Mouse (Mus musculus) midbrain, embryonic 14.5 days (tissue): ENCODE measurements around the gene Tmub1. TPM values are rescaled to one million over a fixed set of nuclear protein-coding genes. Genes with fewer than 3 reads are reported as not detected.

Experiments used
- ATAC-seq: fragments of 200-750 bp; cut with Nextera tagmentation; 2 replicates; pipeline ENCODE4 v1.8.0; 2017; ENCODE audit warnings: moderate number of reproducible peaks, moderate library complexity; ENCODE audit not compliant: low FRiP score, low TSS enrichment
- DNase-seq: peaks from one replicate; pipeline ENCODE4 v3.0.0-alpha.2; 2015
- H3K27ac ChIP-seq: fragments of 300-500 bp; sonication (generic); replicated peaks from 2 replicates; pipeline ENCODE4 v1.5.1; 2014; ENCODE audit warnings: mild to moderate bottlenecking, low read depth, low read length, moderate library complexity
- H3K27me3 ChIP-seq: fragments of 300-500 bp; sonication (generic); 2 replicates; pipeline ENCODE4 v1.6.1; 2014; ENCODE audit warnings: low read length, control low read depth, mixed read lengths; ENCODE audit not compliant: control insufficient read depth, insufficient read depth
- H3K36me3 ChIP-seq: fragments of 300-500 bp; sonication (generic); 2 replicates; pipeline ENCODE4 v1.6.1; 2014; ENCODE audit warnings: low read length, control low read depth; ENCODE audit not compliant: control insufficient read depth, insufficient read depth
- H3K4me1 ChIP-seq: fragments of 300-500 bp; sonication (generic); 2 replicates; pipeline ENCODE4 v1.6.1; 2014; ENCODE audit warnings: mild to moderate bottlenecking, antibody characterized with exemption, low read length, control low read depth; ENCODE audit not compliant: control insufficient read depth, insufficient read depth
- H3K4me2 ChIP-seq: fragments of 300-500 bp; sonication (generic); 2 replicates; pipeline ENCODE4 v1.6.1; 2014; ENCODE audit warnings: mild to moderate bottlenecking, low read length, moderate library complexity
- H3K4me3 ChIP-seq: fragments of 300-500 bp; sonication (generic); replicated peaks from 2 replicates; pipeline ENCODE4 v1.5.1; 2014; ENCODE audit warnings: low read depth, low read length
- H3K9ac ChIP-seq: fragments of 300-500 bp; sonication (generic); replicated peaks from 2 replicates; pipeline ENCODE4 v1.6.1; 2014; ENCODE audit warnings: mild to moderate bottlenecking, low read length, moderate library complexity
- H3K9me3 ChIP-seq: fragments of 300-500 bp; sonication (generic); 2 replicates; pipeline ENCODE4 v1.6.1; 2016; ENCODE audit warnings: low read length, control low read depth, mixed read lengths; ENCODE audit not compliant: control insufficient read depth
- whole genome bisulfite sequencing: fragments of 180-500 bp; shearing (Covaris S2); extraction: QIAGEN DNeasy Blood & Tissue Kit; methylation state at CpG from one replicate; pipeline ENCODE4 v1.1.7; 2014; 5-methylcytosine and 5-hydroxymethylcytosine counted together
- polyA plus RNA-seq: library from polyadenylated mRNA; unstranded; fragments of >200 nt; fragmentation: Nextera tagmentation; extraction: Ambion mirVana; gene quantifications from 2 replicates; pipeline ENCODE4 v1.2.1, GENCODE M21; 2014

The Tmub1 gene
- polyA plus RNA-seq, 1 experiment from 2014 or later, result 51.0 TPM

DNA sequence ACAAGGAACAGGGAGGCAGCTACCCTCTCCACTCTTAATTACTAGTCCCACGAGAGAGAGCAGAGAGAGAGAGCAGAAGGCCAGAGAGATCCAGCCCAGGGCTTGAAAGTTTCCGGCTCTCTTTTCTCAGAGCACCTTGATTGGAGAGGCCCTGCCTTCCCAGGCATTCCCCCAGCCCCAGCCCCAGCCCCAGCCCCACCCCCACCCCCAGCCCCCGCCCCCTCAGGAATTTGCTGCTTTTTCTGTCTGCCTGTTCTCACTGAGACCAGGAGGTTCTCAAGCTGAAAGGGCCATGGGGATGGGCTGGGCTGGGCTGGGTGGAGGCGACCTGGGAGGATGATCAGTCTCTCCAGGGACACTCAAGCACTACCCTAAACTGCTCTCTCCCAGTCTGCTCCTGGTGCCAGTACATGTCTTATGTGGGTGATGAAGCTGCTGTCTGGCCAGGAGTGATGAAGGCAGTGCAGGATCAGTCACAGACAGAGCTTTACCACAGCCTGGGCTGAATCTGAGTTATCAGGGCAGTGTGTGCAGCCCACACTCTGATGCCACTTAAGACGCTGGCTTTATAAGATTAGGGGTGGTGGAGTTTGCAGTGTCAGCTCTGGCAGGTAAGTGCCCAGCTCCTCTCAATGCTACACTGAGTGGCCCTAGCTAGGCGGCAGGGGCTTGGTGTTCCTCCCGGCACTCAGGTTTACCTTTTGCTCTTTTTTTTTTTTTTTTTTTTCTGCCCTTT is 25.4 kb upstream of the Tmub1 start:
- ATAC-seq (no peak), DNase-seq (no peak)
- Histone ChIP-seq H3K4me1 (peaks cover 15% of the 10 kb centered on the region), H3K36me3 (peaks cover 20% of the 10 kb centered on the region), H3K9ac (no peak overlapping the region), H3K4me3 (no peak overlapping the region), H3K4me2 (no peak overlapping the region), H3K27me3 (peaks cover 19% of the 10 kb centered on the region; the same call in 1 of the 2 replicates), H3K9me3 (no peaks in the 10 kb centered on the region), H3K27ac (no peak overlapping the region)
- 27% methylated on average over 7 of the region's 7 CpGs for WGBS

GRCm38 (mm10) chr5:24470600-24470999 is 22.9 kb upstream of the Tmub1 start:
- no peak overlapping the region for H3K9ac ChIP-seq
- no peak overlapping the region for H3K27ac ChIP-seq
- no peaks in the 10 kb centered on the region for H3K36me3 ChIP-seq
- H3K9me3 ChIP-seq, result no peaks in the 10 kb centered on the region
- no peak overlapping the region for H3K4me2 ChIP-seq
- DNase-seq (peak; percentile 93), ATAC-seq (peak; percentile 59; the same call in 1 of the 2 replicates)
- no peak overlapping the region for H3K4me3 ChIP-seq
- WGBS, result 9% methylated on average over 5 of the region's 5 CpGs
- peaks cover 19% of the 10 kb centered on the region; the same call in 1 of the 2 replicates for H3K27me3 ChIP-seq
- H3K4me1 ChIP-seq, result peaks cover 23% of the 10 kb centered on the region

DNA sequence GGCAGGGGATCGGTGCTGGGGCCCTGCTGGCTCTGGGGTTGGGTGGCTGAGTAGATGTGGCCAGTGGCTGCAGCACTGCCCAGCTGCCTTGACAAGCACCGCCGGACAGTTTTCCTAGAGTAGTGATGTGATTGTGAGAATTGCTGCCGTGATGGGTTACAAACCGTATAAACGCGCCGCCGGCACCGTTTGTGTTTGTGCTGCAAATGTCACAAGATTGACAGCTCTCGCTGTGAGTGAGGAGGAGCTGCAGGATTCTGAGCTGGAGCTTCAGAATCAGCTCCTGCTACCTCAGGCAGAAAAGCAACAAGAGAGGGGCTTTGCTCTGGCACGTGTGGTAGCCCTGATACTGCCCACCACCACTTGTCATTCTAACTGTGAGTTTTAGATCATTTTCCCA is 19.1 kb upstream of the Tmub1 start:
- DNase-seq (peak; percentile 65), ATAC-seq (no peak)
- H3K4me2 ChIP-seq, result no peak overlapping the region
- H3K36me3 ChIP-seq, result no peaks in the 10 kb centered on the region
- peak overlapping the region; percentile 36; the same call in 1 of the 2 replicates for H3K9ac ChIP-seq
- no peak overlapping the region for H3K4me3 ChIP-seq
- H3K4me1 ChIP-seq, result 0 out of 2 replicates have a peak, but pooled peaks cover 8% of the 10 kb centered on the region
- H3K27me3 ChIP-seq, result no peaks in the 10 kb centered on the region
- WGBS, result 15% methylated on average over 12 of the region's 12 CpGs
- H3K27ac ChIP-seq, result peak overlapping the region; percentile 55; the same call in 1 of the 2 replicates
- H3K9me3 ChIP-seq, result no peaks in the 10 kb centered on the region

DNA sequence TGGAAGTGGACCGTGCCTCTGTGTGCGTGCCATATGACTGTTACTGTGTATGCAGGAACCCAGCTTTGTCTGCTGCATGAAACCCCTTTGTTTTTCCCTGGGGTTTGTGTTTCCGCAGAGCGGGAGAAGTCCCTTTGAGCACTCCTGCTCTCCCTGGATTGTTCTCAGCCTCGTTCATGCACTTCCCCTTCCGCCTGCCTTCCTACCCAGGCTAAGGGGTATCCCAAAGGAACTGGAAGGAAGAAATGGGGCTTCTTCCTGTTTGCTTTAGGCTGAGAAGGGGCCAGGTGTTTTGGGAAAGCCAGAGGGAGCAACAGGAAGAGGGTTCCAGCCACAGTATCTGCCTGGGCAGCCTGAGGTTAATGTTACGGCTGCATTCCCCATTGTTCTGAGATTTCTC is 8.0 kb upstream of the Tmub1 start:
- Histone ChIP-seq H3K4me3 (0 out of 2 replicates have a peak overlapping the region, but pooled peaks have one; percentile 2), H3K9me3 (no peaks in the 10 kb centered on the region), H3K36me3 (0 out of 2 replicates have a peak, but pooled peaks cover 3% of the 10 kb centered on the region), H3K27me3 (no peaks in the 10 kb centered on the region), H3K9ac (peak overlapping the region; percentile 13), H3K27ac (0 out of 2 replicates have a peak overlapping the region, but pooled peaks have one; percentile 6), H3K4me2 (peak overlapping the region; percentile 88), H3K4me1 (peaks cover 39% of the 10 kb centered on the region)
- no peak for DNase-seq
- WGBS, result 51% methylated on average over 7 of the region's 7 CpGs
- ATAC-seq, result no peak

GRCm38 (mm10) chr5:24455076-24455475 is 7.4 kb upstream of the Tmub1 start:
- no peak for ATAC-seq
- H3K4me3 ChIP-seq, result no peak overlapping the region
- peak overlapping the region; percentile 13 for H3K9ac ChIP-seq
- DNase-seq, result no peak
- WGBS, result 65% methylated on average over 3 of the region's 3 CpGs
- no peaks in the 10 kb centered on the region for H3K27me3 ChIP-seq
- H3K27ac ChIP-seq, result 0 out of 2 replicates have a peak overlapping the region, but pooled peaks have one; percentile 6
- H3K36me3 ChIP-seq, result no peaks in the 10 kb centered on the region
- peak overlapping the region; percentile 88 for H3K4me2 ChIP-seq
- H3K4me1 ChIP-seq, result peaks cover 39% of the 10 kb centered on the region
- no peaks in the 10 kb centered on the region for H3K9me3 ChIP-seq

GRCm38 (mm10) chr5:24453985-24454303 is 6.3 kb upstream of the Tmub1 start:
- Histone ChIP-seq H3K4me3 (peak overlapping the region; percentile 85), H3K9me3 (no peaks in the 10 kb centered on the region), H3K4me2 (peak overlapping the region; percentile 88), H3K36me3 (no peaks in the 10 kb centered on the region), H3K4me1 (peaks cover 39% of the 10 kb centered on the region), H3K27ac (peak overlapping the region; percentile 93), H3K27me3 (no peaks in the 10 kb centered on the region), H3K9ac (peak overlapping the region; percentile 93)
- no peak for DNase-seq
- no peak for ATAC-seq
- WGBS, result 5% methylated on average over 2 of the region's 2 CpGs

- H3K27me3 ChIP-seq, result no peaks in the 10 kb centered on the region
- 1% methylated on average over 5 of the region's 5 CpGs for WGBS
- DNase-seq, result peak; percentile 49
- H3K4me2 ChIP-seq, result peak overlapping the region; percentile 88
- no peaks in the 10 kb centered on the region for H3K36me3 ChIP-seq
- no peak for ATAC-seq
- peak overlapping the region; percentile 85 for H3K4me3 ChIP-seq
- peak overlapping the region; percentile 93 for H3K27ac ChIP-seq
- H3K4me1 ChIP-seq, result peaks cover 39% of the 10 kb centered on the region
- H3K9ac ChIP-seq, result peak overlapping the region; percentile 93
- no peaks in the 10 kb centered on the region for H3K9me3 ChIP-seq
Observed at GRCm38 (mm10) chr5:24453283-24453984, 5.8 kb upstream of the Tmub1 start.

DNA sequence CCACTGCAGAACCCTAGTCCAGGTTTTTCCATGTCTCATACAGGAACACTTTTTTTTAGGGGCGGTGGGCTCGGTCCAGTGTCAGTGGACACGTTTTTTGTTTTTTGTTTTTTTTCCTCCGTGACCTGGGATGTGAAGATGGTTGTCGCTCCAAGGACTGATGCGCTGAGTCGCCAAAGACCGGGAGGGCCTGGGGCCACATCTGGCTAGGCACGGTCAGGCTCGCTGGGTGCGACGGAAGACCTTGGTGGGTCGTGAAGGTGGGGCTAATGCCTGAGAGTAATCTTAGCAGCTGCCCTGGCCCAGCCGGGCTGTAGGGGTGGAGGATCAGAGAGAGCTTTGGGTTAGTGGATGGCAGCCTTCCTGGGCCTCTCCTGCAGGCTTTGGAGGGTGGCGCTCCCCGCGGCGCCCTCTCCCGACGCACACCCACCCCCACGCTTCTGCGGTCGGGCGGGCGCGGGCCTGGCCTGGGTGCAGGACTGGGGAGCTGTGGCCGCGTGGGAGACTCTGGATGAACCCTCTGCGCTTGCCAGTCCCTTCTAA is 5.1 kb upstream of the Tmub1 start:
- WGBS, result under 1% methylated on average over 29 of the region's 29 CpGs
- Histone ChIP-seq H3K36me3 (no peaks in the 10 kb centered on the region), H3K9ac (peak overlapping the region; percentile 93), H3K27me3 (no peaks in the 10 kb centered on the region), H3K4me3 (peak overlapping the region; percentile 85), H3K4me2 (peak overlapping the region; percentile 88), H3K4me1 (peaks cover 43% of the 10 kb centered on the region), H3K9me3 (no peaks in the 10 kb centered on the region), H3K27ac (peak overlapping the region; percentile 93)
- peak; percentile 54 for DNase-seq
- ATAC-seq, result no peak
